Mouse (Mus musculus) thymus, adult 2 months (tissue): Measurements from ENCODE around the gene Ptprd.

Source experiments
- CTCF ChIP-seq: fragments of 200-500 bp; IDR thresholded peaks from 2 replicates; pipeline ENCODE4 v1.5.1; 2012; ENCODE audit warnings: mild to moderate bottlenecking, control low read depth, low read length, moderate library complexity, borderline replicate concordance; ENCODE audit not compliant: control insufficient read depth, poor library complexity, insufficient read depth; ENCODE audit errors: extremely low read depth
- POLR2A ChIP-seq: fragments of 200-500 bp; IDR thresholded peaks from 2 replicates; pipeline ENCODE4 v1.6.1; 2012; ENCODE audit warnings: mild to moderate bottlenecking, low read length, control low read depth, moderate library complexity; ENCODE audit not compliant: control insufficient read depth, poor library complexity, insufficient read depth; ENCODE audit errors: extremely low read depth

- TF ChIP-seq POLR2A (no peak), CTCF (no peak)
These were observed 1432.1 kb downstream of the Ptprd start for GRCm38 (mm10) chr4:76779558-76780124.
